Mouse (Mus musculus) T-helper 1 cell (primary cell): Measurements from ENCODE around the gene Fxyd5.

ENCODE experiments used
- in situ Hi-C: fragments of 300-600 bp; cut with MboI, MseI; formaldehyde crosslinking; loops from one replicate; pipeline ENCODE4 v1.15.1; 2025; ENCODE audit warnings: high pct_unique_total_duplicates

Gene Fxyd5

DNA sequence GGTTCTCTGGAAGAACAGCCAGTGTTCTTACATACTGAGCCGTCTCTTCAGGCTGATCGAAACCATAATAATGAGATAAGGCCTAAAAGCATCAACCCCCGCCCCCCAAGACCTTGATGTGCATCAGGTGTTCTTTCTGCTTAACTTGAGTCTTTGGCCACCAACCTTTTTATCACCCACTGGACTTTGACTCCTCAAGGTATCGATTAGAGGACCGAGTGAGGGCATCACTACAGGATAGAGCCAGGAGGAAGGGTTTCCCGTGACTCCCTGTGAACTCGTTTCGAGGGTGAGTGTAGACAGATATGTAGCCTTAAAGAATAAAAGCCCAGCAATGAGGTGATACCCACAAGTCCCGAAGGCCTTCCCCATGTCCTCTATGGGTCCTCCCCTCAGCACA lies 56.9 kb downstream of the Fxyd5 start:
- in situ Hi-C loops = loop anchor here (5.0 kb wide), 1 partner anchor 42 kb away; no protein-coding TSS in a partner anchor
